Mouse (Mus musculus) heart, embryonic 13.5 days (tissue): ENCODE results near the gene Sufu. TPM values are rescaled to one million over a fixed set of nuclear protein-coding genes. Genes with fewer than 3 reads are reported as not detected.

Experiments
- ATAC-seq: fragments of 200-750 bp; cut with Nextera tagmentation; 2 replicates; pipeline ENCODE4 v1.8.0; 2017; ENCODE audit warnings: moderate TSS enrichment; ENCODE audit not compliant: insufficient number of reproducible peaks, low FRiP score, low TSS enrichment; ENCODE audit errors: extremely low read depth
- H3K27ac ChIP-seq: fragments of 300-500 bp; sonication (generic); replicated peaks from 2 replicates; pipeline ENCODE4 v1.5.1; 2015; ENCODE audit warnings: moderate library complexity, mild to moderate bottlenecking, inconsistent platforms
- H3K27me3 ChIP-seq: fragments of 300-500 bp; sonication (generic); replicated peaks from 2 replicates; pipeline ENCODE4 v1.6.1; 2015; ENCODE audit warnings: mild to moderate bottlenecking, inconsistent platforms
- H3K36me3 ChIP-seq: fragments of 300-500 bp; sonication (generic); 2 replicates; pipeline ENCODE4 v1.6.1; 2015; ENCODE audit warnings: mild to moderate bottlenecking, inconsistent platforms
- H3K4me1 ChIP-seq: fragments of 300-500 bp; sonication (generic); 2 replicates; pipeline ENCODE4 v1.6.1; 2015; ENCODE audit warnings: inconsistent platforms
- H3K4me2 ChIP-seq: fragments of 300-500 bp; sonication (generic); 2 replicates; pipeline ENCODE4 v1.6.1; 2015; ENCODE audit warnings: inconsistent platforms, mild to moderate bottlenecking, moderate library complexity
- H3K4me3 ChIP-seq: fragments of 300-500 bp; sonication (generic); 2 replicates; pipeline ENCODE4 v1.5.1; 2015; ENCODE audit warnings: moderate library complexity, mild to moderate bottlenecking, inconsistent platforms
- H3K9ac ChIP-seq: fragments of 300-500 bp; sonication (generic); 2 replicates; pipeline ENCODE4 v1.6.1; 2015; ENCODE audit warnings: inconsistent platforms, mild to moderate bottlenecking, moderate library complexity
- H3K9me3 ChIP-seq: fragments of 300-500 bp; sonication (generic); 2 replicates; pipeline ENCODE4 v1.6.1; 2016; ENCODE audit warnings: inconsistent platforms
- WGBS: fragments of 180-500 bp; shearing (Covaris S2); methylation state at CpG from one replicate; pipeline ENCODE4 v1.1.7; 2015; ENCODE audit warnings: mixed read lengths; 5-methylcytosine and 5-hydroxymethylcytosine counted together
- polyA plus RNA-seq: library from polyadenylated mRNA; unstranded; fragments of >200 nt; fragmentation: Nextera tagmentation; extraction: Ambion mirVana; gene quantifications from 2 replicates; pipeline ENCODE4 v1.2.1, GENCODE M21; 2015

Gene Sufu
- polyA plus RNA-seq, 1 experiment from 2014 or later: 18.4 TPM

- H3K4me1 ChIP-seq: no peaks in the 10 kb centered on the region
- no peak overlapping the region for H3K9ac ChIP-seq
- no peak for ATAC-seq
- H3K4me2 ChIP-seq: no peak overlapping the region
- H3K27ac ChIP-seq: no peak overlapping the region
- no peak overlapping the region for H3K4me3 ChIP-seq
- H3K9me3 ChIP-seq: no peaks in the 10 kb centered on the region
- no peaks in the 10 kb centered on the region for H3K36me3 ChIP-seq
- WGBS: 75% methylated on average over 9 of the region's 9 CpGs
- H3K27me3 ChIP-seq: no peaks in the 10 kb centered on the region
Measured at GRCm38 (mm10) chr19:46434148-46434547, 37.5 kb downstream of the Sufu start.

GRCm38 (mm10) chr19:46434591-46434990 lies 37.9 kb downstream of the Sufu start:
- Histone ChIP-seq H3K27ac (no peak overlapping the region), H3K4me3 (no peak overlapping the region), H3K4me2 (no peak overlapping the region), H3K9me3 (no peaks in the 10 kb centered on the region), H3K4me1 (no peaks in the 10 kb centered on the region), H3K9ac (no peak overlapping the region), H3K27me3 (no peaks in the 10 kb centered on the region), H3K36me3 (no peaks in the 10 kb centered on the region)
- 72% methylated on average over 9 of the region's 9 CpGs for WGBS
- ATAC-seq: no peak

GRCm38 (mm10) chr19:46435492-46435891 lies 38.8 kb downstream of the Sufu start:
- Histone ChIP-seq H3K9me3 (no peaks in the 10 kb centered on the region), H3K9ac (no peak overlapping the region), H3K36me3 (no peaks in the 10 kb centered on the region), H3K27ac (no peak overlapping the region), H3K4me1 (no peaks in the 10 kb centered on the region), H3K4me2 (no peak overlapping the region), H3K27me3 (no peaks in the 10 kb centered on the region), H3K4me3 (no peak overlapping the region)
- 11% methylated on average over 7 of the region's 7 CpGs for WGBS
- ATAC-seq: no peak

DNA sequence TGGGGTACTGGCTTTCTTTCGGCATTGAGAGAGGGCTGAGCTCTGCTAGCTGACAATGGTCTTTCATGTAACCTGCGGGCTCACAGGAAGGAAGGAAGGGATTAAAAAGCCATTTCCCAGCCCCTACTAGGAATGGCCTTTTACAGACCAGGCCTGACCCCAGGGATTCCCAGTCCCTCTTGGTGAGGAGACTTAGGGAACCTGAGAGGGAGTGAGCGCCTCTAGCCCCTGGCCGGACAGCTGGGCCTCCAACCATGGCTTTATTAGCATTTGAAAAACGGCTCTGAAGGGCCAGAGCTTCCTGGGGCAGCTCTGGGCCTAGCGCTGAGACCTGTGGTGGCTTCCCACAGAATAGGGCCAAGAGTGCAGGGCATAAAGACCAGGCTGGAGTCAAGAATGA lies 46.8 kb downstream of the Sufu start:
- Histone ChIP-seq H3K36me3 (no peaks in the 10 kb centered on the region), H3K9me3 (no peaks in the 10 kb centered on the region), H3K27me3 (no peaks in the 10 kb centered on the region), H3K4me1 (peaks cover 43% of the 10 kb centered on the region), H3K27ac (peak overlapping the region; percentile 33; the same call in 1 of the 2 replicates), H3K9ac (no peak overlapping the region), H3K4me2 (no peak overlapping the region), H3K4me3 (no peak overlapping the region)
- 39% methylated on average over 6 of the region's 6 CpGs for WGBS
- no peak for ATAC-seq

DNA sequence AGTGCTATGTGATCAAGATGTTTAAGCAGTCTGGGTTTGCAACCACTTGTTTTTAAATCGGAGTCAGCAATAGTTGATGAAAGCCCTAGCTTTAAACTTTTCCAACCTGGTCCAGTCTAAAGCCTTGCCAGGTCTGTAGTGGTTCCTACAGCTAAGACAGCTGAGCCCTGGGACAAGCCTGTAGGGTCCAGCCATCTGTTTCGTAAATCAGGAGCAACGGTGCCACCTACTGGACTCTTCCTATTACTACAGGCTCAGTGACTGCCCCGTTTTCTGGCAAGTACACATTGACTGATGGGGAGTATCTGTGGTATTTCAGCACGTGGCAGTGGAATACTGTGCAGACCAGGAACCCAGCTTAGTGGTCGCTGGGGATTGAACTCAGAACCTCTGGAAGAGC lies 47.5 kb downstream of the Sufu start:
- no peak overlapping the region for H3K4me2 ChIP-seq
- no peak overlapping the region for H3K9ac ChIP-seq
- no peaks in the 10 kb centered on the region for H3K9me3 ChIP-seq
- peaks cover 50% of the 10 kb centered on the region for H3K4me1 ChIP-seq
- no peak overlapping the region for H3K4me3 ChIP-seq
- H3K27me3 ChIP-seq: no peaks in the 10 kb centered on the region
- H3K27ac ChIP-seq: no peak overlapping the region
- H3K36me3 ChIP-seq: no peaks in the 10 kb centered on the region
- WGBS: 7% methylated on average over 6 of the region's 6 CpGs
- ATAC-seq: no peak

- no peak overlapping the region for H3K4me2 ChIP-seq
- H3K27me3 ChIP-seq: no peaks in the 10 kb centered on the region
- H3K9me3 ChIP-seq: no peaks in the 10 kb centered on the region
- WGBS: 41% methylated on average over 6 of the region's 6 CpGs
- H3K36me3 ChIP-seq: peaks cover under 1% of the 10 kb centered on the region
- 0 out of 2 replicates have a peak overlapping the region, but pooled peaks have one; percentile 36 for H3K27ac ChIP-seq
- no peak overlapping the region for H3K9ac ChIP-seq
- no peak for ATAC-seq
- no peak overlapping the region for H3K4me3 ChIP-seq
- H3K4me1 ChIP-seq: peaks cover 50% of the 10 kb centered on the region
Measured at GRCm38 (mm10) chr19:46445641-46446040, 48.9 kb downstream of the Sufu start.

DNA sequence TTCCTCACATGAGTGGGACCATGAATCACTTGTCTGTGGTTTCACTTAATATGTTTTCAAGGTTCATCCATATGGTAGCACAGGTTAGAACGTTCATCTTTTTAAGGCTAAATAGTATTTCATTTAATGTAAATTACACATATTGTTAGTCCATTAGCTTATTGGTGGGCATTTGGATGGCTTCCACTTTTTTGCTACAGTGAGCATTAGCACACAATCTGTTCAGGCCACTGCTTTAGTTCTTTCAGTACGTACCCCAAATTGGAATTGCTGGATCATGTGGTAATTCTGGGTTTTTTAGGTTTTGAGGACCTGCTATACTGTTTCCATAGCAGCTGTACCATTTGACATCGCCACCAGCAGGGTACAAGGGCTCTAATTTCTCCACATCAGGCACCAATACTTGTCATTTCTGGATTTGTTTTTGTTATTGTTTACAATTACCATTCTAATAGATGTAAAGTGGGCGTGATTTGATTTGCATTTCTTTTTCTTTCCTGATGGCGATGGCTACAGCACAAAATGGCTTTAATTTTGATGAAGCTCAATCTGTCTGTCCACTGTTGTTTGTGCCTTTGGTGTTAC lies 49.8 kb downstream of the Sufu start:
- ATAC-seq: no peak
- H3K4me2 ChIP-seq: no peak overlapping the region
- H3K4me3 ChIP-seq: no peak overlapping the region
- no peaks in the 10 kb centered on the region for H3K27me3 ChIP-seq
- H3K9ac ChIP-seq: no peak overlapping the region
- H3K9me3 ChIP-seq: no peaks in the 10 kb centered on the region
- 88% methylated on average over 5 of the region's 5 CpGs for WGBS
- H3K4me1 ChIP-seq: peaks cover 50% of the 10 kb centered on the region
- H3K27ac ChIP-seq: no peak overlapping the region
- H3K36me3 ChIP-seq: peaks cover 10% of the 10 kb centered on the region

GRCm38 (mm10) chr19:46447110-46447509 lies 50.4 kb downstream of the Sufu start:
- H3K36me3 ChIP-seq: peaks cover 11% of the 10 kb centered on the region
- 0 out of 2 replicates have a peak overlapping the region, but pooled peaks have one; percentile 26 for H3K27ac ChIP-seq
- H3K27me3 ChIP-seq: no peaks in the 10 kb centered on the region
- H3K9ac ChIP-seq: no peak overlapping the region
- H3K4me2 ChIP-seq: no peak overlapping the region
- whole genome bisulfite sequencing: 56% methylated on average over 7 of the region's 7 CpGs
- no peak overlapping the region for H3K4me3 ChIP-seq
- H3K4me1 ChIP-seq: peaks cover 55% of the 10 kb centered on the region
- no peak for ATAC-seq
- H3K9me3 ChIP-seq: no peaks in the 10 kb centered on the region

DNA sequence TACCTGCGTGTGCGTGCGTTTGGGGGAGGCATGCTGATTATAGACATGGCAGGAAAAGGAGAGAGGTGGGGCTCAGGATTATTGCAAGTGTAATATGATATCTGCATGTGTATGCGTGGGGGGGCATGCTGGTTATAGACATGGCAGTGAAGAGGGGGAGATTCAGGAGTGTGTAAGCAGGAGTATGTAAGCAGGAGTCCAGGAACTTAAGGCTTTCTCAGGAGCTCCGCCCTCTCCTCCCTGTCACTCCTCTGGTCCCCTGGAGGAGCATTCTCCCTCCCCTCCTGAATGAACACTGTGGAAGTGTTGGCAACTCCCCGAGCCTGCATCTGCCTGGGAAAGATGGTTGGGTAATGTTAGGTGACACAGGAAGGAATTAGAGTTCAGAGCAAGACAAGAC lies 51.2 kb downstream of the Sufu start:
- Histone ChIP-seq H3K27ac (peak overlapping the region; percentile 26; the same call in 1 of the 2 replicates), H3K4me1 (peaks cover 63% of the 10 kb centered on the region)
- ATAC-seq: no peak

GRCm38 (mm10) chr19:46449261-46450005 lies 52.7 kb downstream of the Sufu start:
- H3K36me3 ChIP-seq: peaks cover 17% of the 10 kb centered on the region
- H3K4me1 ChIP-seq: peaks cover 65% of the 10 kb centered on the region
- no peak overlapping the region for H3K27ac ChIP-seq
- ATAC-seq: no peak
- 74% methylated on average over 7 of the region's 7 CpGs for WGBS
- H3K4me3 ChIP-seq: no peak overlapping the region
- H3K9me3 ChIP-seq: no peaks in the 10 kb centered on the region
- no peak overlapping the region; the same call in 1 of the 2 replicates for H3K9ac ChIP-seq
- H3K4me2 ChIP-seq: no peak overlapping the region
- no peaks in the 10 kb centered on the region for H3K27me3 ChIP-seq

More for the DNA sequence above, 51.2 kb downstream of the Sufu start:
- Histone ChIP-seq H3K27me3 (no peaks in the 10 kb centered on the region), H3K9me3 (no peaks in the 10 kb centered on the region), H3K4me3 (no peak overlapping the region), H3K4me2 (no peak overlapping the region), H3K9ac (peak overlapping the region; percentile 13; the same call in 1 of the 2 replicates), H3K36me3 (peaks cover 11% of the 10 kb centered on the region)
- WGBS: 39% methylated on average over 6 of the region's 6 CpGs

GRCm38 (mm10) chr19:46452052-46452827 lies 55.5 kb downstream of the Sufu start:
- Histone ChIP-seq H3K4me2 (no peak overlapping the region), H3K4me1 (peaks cover 75% of the 10 kb centered on the region), H3K9me3 (no peaks in the 10 kb centered on the region), H3K4me3 (no peak overlapping the region), H3K27me3 (no peaks in the 10 kb centered on the region), H3K27ac (peak overlapping the region; percentile 93), H3K9ac (peak overlapping the region; percentile 19; the same call in 1 of the 2 replicates), H3K36me3 (peaks cover 22% of the 10 kb centered on the region)
- WGBS: 45% methylated on average over 10 of the region's 10 CpGs
- ATAC-seq: no peak
